Mouse (Mus musculus) kidney, embryonic 14.5 days (tissue): ENCODE results near the gene Tacc2. TPM values are rescaled to one million over a fixed set of nuclear protein-coding genes. Genes with fewer than 3 reads are reported as not detected.
A peak's percentile ranks its signal among the peaks of the same experiment; 100 is the strongest.

Source experiments
- ATAC-seq: fragments of 200-750 bp; cut with Nextera tagmentation; 2 replicates; pipeline ENCODE4 v1.8.0; 2017; ENCODE audit warnings: moderate number of reproducible peaks, mild to moderate bottlenecking, moderate TSS enrichment, moderate library complexity; ENCODE audit not compliant: low FRiP score, low TSS enrichment
- H3K27ac ChIP-seq: fragments of 300-500 bp; sonication (generic); 2 replicates; pipeline ENCODE4 v1.5.1; 2014; ENCODE audit warnings: low read depth, mild to moderate bottlenecking, low read length, moderate library complexity, mixed read lengths
- H3K27me3 ChIP-seq: fragments of 300-500 bp; sonication (generic); 2 replicates; pipeline ENCODE4 v1.6.1; 2014; ENCODE audit warnings: mild to moderate bottlenecking, low read length; ENCODE audit not compliant: control insufficient read depth, insufficient read depth
- H3K36me3 ChIP-seq: fragments of 300-500 bp; sonication (generic); 2 replicates; pipeline ENCODE4 v1.6.1; 2014; ENCODE audit warnings: low read length, mixed read lengths; ENCODE audit not compliant: control insufficient read depth, insufficient read depth
- H3K4me1 ChIP-seq: fragments of 300-500 bp; sonication (generic); 2 replicates; pipeline ENCODE4 v1.6.1; 2014; ENCODE audit warnings: low read length, mixed read lengths; ENCODE audit not compliant: control insufficient read depth, insufficient read depth
- H3K4me2 ChIP-seq: fragments of 300-500 bp; sonication (generic); replicated peaks from 2 replicates; pipeline ENCODE4 v1.6.1; 2014; ENCODE audit warnings: low read depth, mild to moderate bottlenecking, low read length
- H3K4me3 ChIP-seq: fragments of 300-500 bp; sonication (generic); 2 replicates; pipeline ENCODE4 v1.5.1; 2014; ENCODE audit warnings: mild to moderate bottlenecking, low read length
- H3K9ac ChIP-seq: fragments of 300-500 bp; sonication (generic); 2 replicates; pipeline ENCODE4 v1.6.1; 2014; ENCODE audit warnings: low read depth, mild to moderate bottlenecking, low read length, moderate library complexity
- H3K9me3 ChIP-seq: fragments of 300-500 bp; sonication (generic); 2 replicates; pipeline ENCODE4 v1.6.1; 2016; ENCODE audit warnings: low read length; ENCODE audit not compliant: control insufficient read depth
- WGBS: fragments of 180-500 bp; shearing (Covaris S2); extraction: QIAGEN DNeasy Blood & Tissue Kit; methylation state at CpG from one replicate; pipeline ENCODE4 v1.1.7; 2014; 5-methylcytosine and 5-hydroxymethylcytosine counted together
- polyA plus RNA-seq: library from polyadenylated mRNA; unstranded; fragments of >200 nt; fragmentation: Nextera tagmentation; extraction: Ambion mirVana; gene quantifications from 2 replicates; pipeline ENCODE4 v1.2.1, GENCODE M21; 2014

Tacc2 gene
- polyA plus RNA-seq, 1 experiment from 2014 or later, result 41.5 TPM

DNA sequence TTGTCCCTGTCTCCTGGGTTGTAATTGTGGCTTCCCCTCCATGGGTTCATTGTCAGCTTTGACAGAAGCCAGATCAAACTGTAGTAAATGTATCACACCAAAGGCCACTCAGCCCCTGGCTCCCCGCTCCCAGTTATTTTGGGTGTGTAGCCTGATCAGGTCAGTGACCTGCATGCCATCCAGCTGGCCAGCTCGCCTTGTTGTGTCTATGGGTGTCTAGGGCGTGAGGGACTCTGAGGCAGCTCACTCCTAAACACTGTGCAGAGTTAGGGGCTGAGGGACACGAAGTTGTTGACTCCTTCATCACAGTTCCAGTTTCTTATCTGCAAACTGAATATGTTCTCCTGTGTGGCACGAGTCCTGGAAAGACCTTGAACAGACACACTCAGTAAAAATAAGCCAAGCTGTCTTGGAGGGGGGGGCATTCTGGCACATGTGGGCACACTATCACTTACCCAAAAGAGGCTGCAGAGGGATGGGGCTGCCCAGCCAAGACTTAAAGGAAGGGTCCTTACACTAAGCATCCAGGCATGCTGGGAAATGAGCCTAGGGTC lies 203.7 kb downstream of the Tacc2 start:
- Histone ChIP-seq H3K36me3 (no peaks in the 10 kb centered on the region), H3K27me3 (no peaks in the 10 kb centered on the region), H3K27ac (no peak overlapping the region), H3K9me3 (no peaks in the 10 kb centered on the region), H3K9ac (no peak overlapping the region), H3K4me2 (no peak overlapping the region), H3K4me1 (peaks cover 1% of the 10 kb centered on the region; the same call in 1 of the 2 replicates), H3K4me3 (no peak overlapping the region)
- 74% methylated on average over 5 of the region's 5 CpGs for WGBS
- ATAC-seq, result no peak

DNA sequence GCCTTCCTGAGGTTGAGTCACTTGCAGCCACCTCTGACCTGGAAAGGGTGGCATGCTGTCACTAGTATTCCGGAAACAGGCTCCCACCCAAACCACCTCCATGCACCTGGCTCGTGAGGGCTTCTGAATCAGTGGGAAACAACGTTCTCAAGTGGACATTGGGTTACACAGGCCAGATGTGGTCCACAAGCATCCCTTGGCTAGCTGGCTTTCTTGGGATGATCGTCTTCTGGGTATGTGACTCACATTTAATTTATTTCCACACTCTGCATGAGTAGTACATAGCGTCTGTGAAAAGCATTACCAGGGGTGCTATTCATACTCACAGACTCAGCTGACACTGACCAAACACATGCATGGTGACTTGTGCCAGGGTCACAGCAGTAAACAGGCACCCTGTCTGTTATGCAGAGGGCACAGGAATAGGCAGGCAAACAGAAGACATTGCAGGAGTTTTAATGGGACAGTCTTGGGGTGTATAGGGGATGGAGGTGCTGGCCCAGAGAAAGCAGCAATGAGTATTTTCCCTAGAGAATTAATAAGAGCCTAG lies 205.3 kb downstream of the Tacc2 start:
- Histone ChIP-seq H3K4me1 (peaks cover 6% of the 10 kb centered on the region; the same call in 1 of the 2 replicates), H3K36me3 (no peaks in the 10 kb centered on the region), H3K4me2 (no peak overlapping the region), H3K9ac (no peak overlapping the region), H3K4me3 (no peak overlapping the region), H3K9me3 (no peaks in the 10 kb centered on the region), H3K27ac (no peak overlapping the region), H3K27me3 (no peaks in the 10 kb centered on the region)
- WGBS, result 80% methylated on average over 5 of the region's 5 CpGs
- ATAC-seq, result no peak

- no peaks in the 10 kb centered on the region for H3K36me3 ChIP-seq
- peak; percentile 57; the same call in 1 of the 2 replicates for ATAC-seq
- no peaks in the 10 kb centered on the region for H3K9me3 ChIP-seq
- H3K4me2 ChIP-seq, result no peak overlapping the region
- peaks cover 6% of the 10 kb centered on the region for H3K4me1 ChIP-seq
- H3K27ac ChIP-seq, result no peak overlapping the region
- H3K4me3 ChIP-seq, result no peak overlapping the region
- no peak overlapping the region for H3K9ac ChIP-seq
- no peaks in the 10 kb centered on the region for H3K27me3 ChIP-seq
- 82% methylated on average over 12 of the region's 12 CpGs for WGBS
Observed at GRCm38 (mm10) chr7:130785923-130786575, 208.8 kb downstream of the Tacc2 start.

GRCm38 (mm10) chr7:130786708-130787107 lies 209.5 kb downstream of the Tacc2 start:
- Histone ChIP-seq H3K4me1 (peaks cover 6% of the 10 kb centered on the region), H3K4me3 (no peak overlapping the region), H3K27me3 (no peaks in the 10 kb centered on the region), H3K36me3 (no peaks in the 10 kb centered on the region), H3K27ac (no peak overlapping the region), H3K9me3 (no peaks in the 10 kb centered on the region), H3K4me2 (no peak overlapping the region), H3K9ac (no peak overlapping the region)
- ATAC-seq, result no peak
- 88% methylated on average over 5 of the region's 5 CpGs for WGBS

DNA sequence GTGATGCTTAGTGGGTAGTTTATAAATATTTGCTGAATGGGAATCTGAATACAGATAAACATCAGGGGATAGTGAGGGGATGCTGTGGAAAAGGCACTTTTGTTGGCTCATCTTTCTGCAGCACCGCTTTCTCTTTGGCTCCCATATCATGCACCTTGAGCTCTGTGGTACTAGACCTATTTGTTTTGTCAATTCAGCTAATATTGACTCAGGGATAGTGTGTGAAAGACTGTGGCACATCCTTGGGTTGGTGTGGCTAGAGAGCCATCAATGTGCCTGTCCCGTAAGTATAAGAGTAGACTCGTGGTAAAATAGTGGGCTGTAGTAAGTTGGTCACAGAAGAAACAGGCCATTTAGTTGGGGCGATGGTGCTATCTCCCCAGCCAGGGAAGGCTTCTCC lies 210.3 kb downstream of the Tacc2 start:
- no peak overlapping the region for H3K9ac ChIP-seq
- H3K27ac ChIP-seq, result no peak overlapping the region
- no peaks in the 10 kb centered on the region for H3K36me3 ChIP-seq
- WGBS, result 95% methylated on average over 4 of the region's 4 CpGs
- ATAC-seq, result no peak
- H3K27me3 ChIP-seq, result no peaks in the 10 kb centered on the region
- peaks cover 6% of the 10 kb centered on the region for H3K4me1 ChIP-seq
- no peaks in the 10 kb centered on the region for H3K9me3 ChIP-seq
- H3K4me2 ChIP-seq, result no peak overlapping the region
- no peak overlapping the region for H3K4me3 ChIP-seq

DNA sequence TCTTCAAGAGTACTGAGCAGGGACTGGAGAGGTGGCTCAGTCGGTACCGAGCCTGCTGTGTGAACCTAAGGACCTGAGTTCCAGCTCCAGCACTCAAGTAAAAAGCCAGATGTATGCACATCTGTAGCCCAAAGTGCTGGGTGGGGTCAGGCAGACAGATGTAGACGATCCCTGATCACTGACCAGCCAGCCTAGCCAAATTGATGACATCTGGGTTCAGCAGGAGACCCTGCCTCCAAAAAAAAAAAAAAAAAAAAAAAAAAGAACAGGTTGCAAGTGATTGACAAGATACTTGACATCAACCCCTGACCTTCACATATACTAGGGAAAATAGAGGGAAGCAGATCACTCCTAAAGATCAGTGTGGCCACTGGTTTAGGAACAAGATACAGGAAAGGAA lies 211.7 kb downstream of the Tacc2 start:
- Histone ChIP-seq H3K9ac (no peak overlapping the region), H3K36me3 (no peaks in the 10 kb centered on the region), H3K27ac (no peak overlapping the region), H3K9me3 (no peaks in the 10 kb centered on the region), H3K4me3 (no peak overlapping the region), H3K4me1 (peaks cover 6% of the 10 kb centered on the region), H3K4me2 (no peak overlapping the region), H3K27me3 (no peaks in the 10 kb centered on the region)
- WGBS, result 83% methylated on average over 3 of the region's 3 CpGs
- no peak for ATAC-seq

GRCm38 (mm10) chr7:130789456-130789855 lies 212.2 kb downstream of the Tacc2 start:
- Histone ChIP-seq H3K9ac (no peak overlapping the region), H3K27ac (no peak overlapping the region), H3K4me3 (no peak overlapping the region), H3K4me1 (peaks cover 6% of the 10 kb centered on the region), H3K36me3 (no peaks in the 10 kb centered on the region), H3K4me2 (no peak overlapping the region), H3K9me3 (no peaks in the 10 kb centered on the region), H3K27me3 (no peaks in the 10 kb centered on the region)
- WGBS, result 53% methylated on average over 7 of the region's 7 CpGs
- peak; percentile 55; the same call in 1 of the 2 replicates for ATAC-seq

- H3K27me3 ChIP-seq, result no peaks in the 10 kb centered on the region
Observed at GRCm38 (mm10) chr7:130793671-130794070, 216.4 kb downstream of the Tacc2 start.

GRCm38 (mm10) chr7:130796786-130797185 lies 219.5 kb downstream of the Tacc2 start:
- no peak overlapping the region for H3K27ac ChIP-seq
- H3K4me1 ChIP-seq, result no peaks in the 10 kb centered on the region
- no peak overlapping the region for H3K9ac ChIP-seq
- H3K27me3 ChIP-seq, result no peaks in the 10 kb centered on the region
- WGBS, result 72% methylated on average over 8 of the region's 8 CpGs
- no peaks in the 10 kb centered on the region for H3K9me3 ChIP-seq
- ATAC-seq, result no peak
- no peaks in the 10 kb centered on the region for H3K36me3 ChIP-seq
- H3K4me2 ChIP-seq, result no peak overlapping the region
- H3K4me3 ChIP-seq, result no peak overlapping the region

More at GRCm38 (mm10) chr7:130793671-130794070, 216.4 kb downstream of the Tacc2 start:
- WGBS, result 86% methylated on average over 9 of the region's 9 CpGs
- H3K27ac ChIP-seq, result no peak overlapping the region
- no peak for ATAC-seq
- no peaks in the 10 kb centered on the region for H3K9me3 ChIP-seq
- H3K4me1 ChIP-seq, result no peaks in the 10 kb centered on the region; the same call in 1 of the 2 replicates
- no peaks in the 10 kb centered on the region for H3K36me3 ChIP-seq
- H3K4me2 ChIP-seq, result no peak overlapping the region
- no peak overlapping the region for H3K4me3 ChIP-seq
- no peak overlapping the region for H3K9ac ChIP-seq
